Mouse (Mus musculus) right cerebral cortex, postnatal 25 days (tissue): Measurements from ENCODE around the gene Sgsh.
A peak's percentile ranks its signal among the peaks of the same experiment; 100 is the strongest.

Source experiments
- DNase-seq: peaks from one replicate; pipeline ENCODE4 v3.0.0; 2022

Gene Sgsh

GRCm38 (mm10) chr11:119375425-119375824 is 20.1 kb upstream of the Sgsh start:
- no peak for DNase-seq

- peak; percentile 53 for DNase-seq
These were observed 8.3 kb upstream of the Sgsh start for GRCm38 (mm10) chr11:119363534-119364145.

GRCm38 (mm10) chr11:119362769-119363533 is 7.6 kb upstream of the Sgsh start:
- DNase-seq: no peak

GRCm38 (mm10) chr11:119359089-119359488 is 3.8 kb upstream of the Sgsh start:
- DNase-seq: no peak

- no peak for DNase-seq
These were observed 416 bp downstream of the Sgsh start for GRCm38 (mm10) chr11:119354798-119355442.

GRCm38 (mm10) chr11:119353946-119354345 is 1.4 kb downstream of the Sgsh start:
- DNase-seq: no peak

- DNase-seq: no peak
These were observed 3.2 kb downstream of the Sgsh start for GRCm38 (mm10) chr11:119352113-119352512.

- no peak for DNase-seq
These were observed 8.2 kb downstream of the Sgsh start for GRCm38 (mm10) chr11:119347125-119347524.

GRCm38 (mm10) chr11:119344865-119345264 is 10.5 kb downstream of the Sgsh start:
- no peak for DNase-seq

- no peak for DNase-seq
These were observed 11.2 kb downstream of the Sgsh start for GRCm38 (mm10) chr11:119344178-119344577.

- DNase-seq: no peak
These were observed 15.7 kb downstream of the Sgsh start for GRCm38 (mm10) chr11:119339637-119340036.

GRCm38 (mm10) chr11:119339179-119339578 is 16.2 kb downstream of the Sgsh start:
- no peak for DNase-seq

GRCm38 (mm10) chr11:119338271-119339059 is 16.9 kb downstream of the Sgsh start:
- no peak for DNase-seq

GRCm38 (mm10) chr11:119331970-119332369 is 23.4 kb downstream of the Sgsh start:
- no peak for DNase-seq

- no peak for DNase-seq
These were observed 24.7 kb downstream of the Sgsh start for GRCm38 (mm10) chr11:119330592-119330991.

- no peak for DNase-seq
These were observed 30.3 kb downstream of the Sgsh start for GRCm38 (mm10) chr11:119325068-119325467.

- DNase-seq: no peak
These were observed 32.8 kb downstream of the Sgsh start for GRCm38 (mm10) chr11:119322521-119322920.

GRCm38 (mm10) chr11:119316720-119317119 is 38.6 kb downstream of the Sgsh start:
- DNase-seq: no peak

- DNase-seq: no peak
These were observed 40.9 kb downstream of the Sgsh start for GRCm38 (mm10) chr11:119314252-119314936.

- no peak for DNase-seq
These were observed 44.7 kb downstream of the Sgsh start for GRCm38 (mm10) chr11:119310621-119311020.

GRCm38 (mm10) chr11:119307916-119308315 is 47.4 kb downstream of the Sgsh start:
- no peak for DNase-seq

GRCm38 (mm10) chr11:119307658-119307867 is 47.8 kb downstream of the Sgsh start, which contains the start of gene Card14:
Gene Card14, plus strand, starts transcription at chr11:119307768.
- no peak for DNase-seq
